Mouse (Mus musculus): Measurements from ENCODE around the gene 9230112D13Rik.

9230112D13Rik gene

GRCm38 (mm10) chr14:34497346-34497745, 25.3 kb downstream of the 9230112D13Rik start:
- DNase-seq = no peak

- DNase-seq = no peak
Measured at GRCm38 (mm10) chr14:34493682-34494081, 28.9 kb downstream of the 9230112D13Rik start.

- DNase-seq = no peak
Measured at GRCm38 (mm10) chr14:34492688-34493087, 29.9 kb downstream of the 9230112D13Rik start.

- no peak for DNase-seq
Measured at GRCm38 (mm10) chr14:34490965-34491364, 31.6 kb downstream of the 9230112D13Rik start.

GRCm38 (mm10) chr14:34489928-34490327, 32.7 kb downstream of the 9230112D13Rik start:
- DNase-seq = no peak

GRCm38 (mm10) chr14:34486169-34486568, 36.4 kb downstream of the 9230112D13Rik start:
- no peak for DNase-seq

- DNase-seq = no peak
Measured at GRCm38 (mm10) chr14:34483469-34484341, 38.9 kb downstream of the 9230112D13Rik start.

DNA sequence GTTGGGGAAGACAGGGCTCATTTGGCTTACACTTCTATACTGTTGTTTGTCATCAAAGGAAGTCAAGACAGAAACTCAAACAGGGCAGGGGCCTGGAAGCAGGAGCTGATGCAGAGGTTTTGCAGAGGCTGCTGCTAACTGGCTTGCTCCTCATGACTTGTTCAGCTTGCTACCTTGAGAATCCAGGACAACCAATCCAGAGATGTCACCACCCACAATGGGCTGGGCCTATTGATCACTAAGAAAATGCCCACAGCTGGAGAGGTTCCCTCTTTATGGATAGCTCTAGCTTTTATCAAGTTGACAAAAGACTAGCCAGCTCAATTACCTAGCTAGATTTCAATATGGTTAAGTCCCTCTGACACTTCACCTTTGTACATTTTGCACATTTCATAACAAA, 51.0 kb downstream of the 9230112D13Rik start:
- no peak for DNase-seq

- DNase-seq = no peak
Measured at GRCm38 (mm10) chr14:34466291-34466690, 56.3 kb downstream of the 9230112D13Rik start.
